Mouse (Mus musculus) stomach, embryonic 14.5 days (tissue): ENCODE data around the gene Acad9. TPM values are rescaled to one million over a fixed set of nuclear protein-coding genes. Genes with fewer than 3 reads are reported as not detected.

Experiments
- ATAC-seq: fragments of 200-750 bp; cut with Nextera tagmentation; 2 replicates; pipeline ENCODE4 v1.8.0; 2017; ENCODE audit warnings: low read depth, moderate TSS enrichment; ENCODE audit not compliant: insufficient number of reproducible peaks, insufficient read depth, low FRiP score
- H3K27ac ChIP-seq: fragments of 300-500 bp; sonication (generic); 2 replicates; pipeline ENCODE4 v1.5.1; 2014; ENCODE audit warnings: mild to moderate bottlenecking, low read length, moderate library complexity, mixed read lengths
- H3K27me3 ChIP-seq: fragments of 300-500 bp; sonication (generic); 2 replicates; pipeline ENCODE4 v1.6.1; 2014; ENCODE audit warnings: low read length, control low read depth, mixed read lengths; ENCODE audit not compliant: control insufficient read depth, insufficient read depth
- H3K36me3 ChIP-seq: fragments of 300-500 bp; sonication (generic); 2 replicates; pipeline ENCODE4 v1.6.1; 2014; ENCODE audit warnings: mild to moderate bottlenecking, control low read depth, low read length, moderate library complexity, mixed read lengths; ENCODE audit not compliant: control insufficient read depth, insufficient read depth
- H3K4me1 ChIP-seq: fragments of 300-500 bp; sonication (generic); 2 replicates; pipeline ENCODE4 v1.6.1; 2014; ENCODE audit warnings: low read length, control low read depth, mixed read lengths; ENCODE audit not compliant: control insufficient read depth, insufficient read depth
- H3K4me2 ChIP-seq: fragments of 300-500 bp; sonication (generic); replicated peaks from 2 replicates; pipeline ENCODE4 v1.6.1; 2014; ENCODE audit warnings: low read depth, low read length, control low read depth
- H3K4me3 ChIP-seq: fragments of 300-500 bp; sonication (generic); 2 replicates; pipeline ENCODE4 v1.5.1; 2014; ENCODE audit warnings: low read depth, low read length, control low read depth
- H3K9ac ChIP-seq: fragments of 300-500 bp; sonication (generic); replicated peaks from 2 replicates; pipeline ENCODE4 v1.6.1; 2014; ENCODE audit warnings: low read depth, mild to moderate bottlenecking, control low read depth, low read length, moderate library complexity, mixed read lengths
- H3K9me3 ChIP-seq: fragments of 300-500 bp; sonication (generic); 2 replicates; pipeline ENCODE4 v1.6.1; 2016; ENCODE audit warnings: low read depth, low read length, control low read depth; ENCODE audit not compliant: control insufficient read depth
- WGBS: fragments of 180-500 bp; shearing (Covaris S2); extraction: QIAGEN DNeasy Blood & Tissue Kit; methylation state at CpG from one replicate; pipeline ENCODE4 v1.1.7; 2014; 5-methylcytosine and 5-hydroxymethylcytosine counted together
- polyA plus RNA-seq: library from polyadenylated mRNA; unstranded; fragments of >200 nt; fragmentation: Nextera tagmentation; extraction: Ambion mirVana; gene quantifications from 2 replicates; pipeline ENCODE4 v1.2.1, GENCODE M21; 2014

Gene Acad9
- polyA plus RNA-seq, 1 experiment from 2014 or later, result 76.8 TPM

GRCm38 (mm10) chr3:36079886-36080285 lies 14.1 kb downstream of the Acad9 start:
- Histone ChIP-seq H3K9me3 (no peaks in the 10 kb centered on the region), H3K4me1 (no peaks in the 10 kb centered on the region), H3K9ac (no peak overlapping the region), H3K27ac (no peak overlapping the region), H3K4me3 (no peak overlapping the region), H3K27me3 (no peaks in the 10 kb centered on the region), H3K4me2 (no peak overlapping the region), H3K36me3 (peaks cover 80% of the 10 kb centered on the region)
- ATAC-seq, result no peak
- 85% methylated on average over 5 of the region's 5 CpGs for WGBS

GRCm38 (mm10) chr3:36080741-36081140 lies 15.0 kb downstream of the Acad9 start:
- Histone ChIP-seq H3K4me1 (no peaks in the 10 kb centered on the region), H3K4me2 (no peak overlapping the region), H3K9ac (no peak overlapping the region), H3K4me3 (no peak overlapping the region), H3K36me3 (peaks cover 82% of the 10 kb centered on the region), H3K9me3 (no peaks in the 10 kb centered on the region), H3K27ac (no peak overlapping the region), H3K27me3 (no peaks in the 10 kb centered on the region)
- WGBS, result 95% methylated on average over 5 of the region's 5 CpGs
- ATAC-seq, result no peak

- 90% methylated on average over 4 of the region's 4 CpGs for WGBS
- H3K9me3 ChIP-seq, result no peaks in the 10 kb centered on the region
- ATAC-seq, result no peak
- H3K27me3 ChIP-seq, result no peaks in the 10 kb centered on the region
- H3K9ac ChIP-seq, result no peak overlapping the region
- no peak overlapping the region for H3K27ac ChIP-seq
- H3K4me1 ChIP-seq, result no peaks in the 10 kb centered on the region
- no peak overlapping the region for H3K4me3 ChIP-seq
- peaks cover 70% of the 10 kb centered on the region for H3K36me3 ChIP-seq
- no peak overlapping the region for H3K4me2 ChIP-seq
Measured at GRCm38 (mm10) chr3:36082843-36083242, 17.1 kb downstream of the Acad9 start.

GRCm38 (mm10) chr3:36083381-36083780 lies 17.6 kb downstream of the Acad9 start:
- peaks cover 70% of the 10 kb centered on the region for H3K36me3 ChIP-seq

DNA sequence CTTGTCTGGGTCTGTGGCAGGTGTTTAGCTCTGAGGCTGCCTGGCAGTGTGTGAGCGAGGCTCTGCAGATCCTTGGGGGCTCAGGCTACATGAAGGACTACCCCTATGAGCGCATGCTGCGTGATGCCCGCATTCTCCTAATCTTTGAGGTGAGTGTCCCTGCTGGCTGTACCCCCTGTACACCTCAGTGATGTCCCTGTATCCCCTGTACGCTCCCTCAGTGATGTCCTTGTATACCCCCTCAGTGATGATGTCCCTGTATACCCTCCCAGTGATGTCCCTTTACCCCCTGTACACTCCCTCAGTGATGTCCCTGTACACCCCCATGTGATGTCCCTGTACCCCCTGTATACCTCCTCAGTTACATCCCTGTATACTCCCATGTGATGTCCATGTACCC lies 19.6 kb downstream of the Acad9 start:
- Histone ChIP-seq H3K9ac (no peak overlapping the region), H3K4me1 (no peaks in the 10 kb centered on the region), H3K27me3 (no peaks in the 10 kb centered on the region), H3K9me3 (no peaks in the 10 kb centered on the region), H3K4me2 (no peak overlapping the region), H3K36me3 (peaks cover 63% of the 10 kb centered on the region), H3K4me3 (no peak overlapping the region), H3K27ac (no peak overlapping the region)
- WGBS, result 95% methylated on average over 5 of the region's 5 CpGs
- ATAC-seq, result no peak

More at GRCm38 (mm10) chr3:36083381-36083780, 17.6 kb downstream of the Acad9 start:
- Histone ChIP-seq H3K4me2 (no peak overlapping the region), H3K27me3 (no peaks in the 10 kb centered on the region), H3K9me3 (no peaks in the 10 kb centered on the region), H3K9ac (no peak overlapping the region), H3K4me3 (no peak overlapping the region), H3K4me1 (no peaks in the 10 kb centered on the region), H3K27ac (no peak overlapping the region)
- ATAC-seq, result no peak
- WGBS, result 94% methylated on average over 7 of the region's 7 CpGs

DNA sequence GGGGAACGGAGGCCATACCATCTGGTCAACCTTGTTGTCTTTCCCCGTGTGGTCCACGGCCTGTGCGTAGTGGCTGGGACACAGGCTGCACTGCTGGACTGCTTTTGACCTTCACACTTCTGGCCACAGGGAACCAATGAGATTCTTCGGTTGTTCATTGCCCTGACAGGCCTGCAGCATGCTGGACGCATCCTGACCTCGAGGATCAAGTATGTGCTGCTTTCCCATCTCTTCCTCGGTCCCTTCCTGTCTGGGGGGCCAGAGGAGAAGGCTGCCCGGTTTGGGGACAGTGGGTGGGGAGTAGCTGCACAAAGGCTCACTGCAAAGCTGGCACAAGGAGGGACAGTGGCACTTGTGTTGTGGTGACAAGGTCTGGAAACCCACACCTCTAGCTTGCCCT lies 21.8 kb downstream of the Acad9 start:
- Histone ChIP-seq H3K27me3 (no peaks in the 10 kb centered on the region), H3K9ac (no peak overlapping the region), H3K36me3 (peaks cover 46% of the 10 kb centered on the region), H3K4me1 (no peaks in the 10 kb centered on the region), H3K9me3 (no peaks in the 10 kb centered on the region), H3K4me3 (no peak overlapping the region), H3K27ac (no peak overlapping the region), H3K4me2 (no peak overlapping the region)
- no peak for ATAC-seq
- WGBS, result 94% methylated on average over 9 of the region's 9 CpGs

- Histone ChIP-seq H3K9ac (no peak overlapping the region), H3K36me3 (no peaks in the 10 kb centered on the region), H3K9me3 (no peaks in the 10 kb centered on the region), H3K27me3 (no peaks in the 10 kb centered on the region), H3K4me2 (no peak overlapping the region), H3K27ac (no peak overlapping the region), H3K4me3 (no peak overlapping the region), H3K4me1 (no peaks in the 10 kb centered on the region)
- 84% methylated on average over 2 of the region's 2 CpGs for WGBS
- no peak for ATAC-seq
Measured at GRCm38 (mm10) chr3:36095371-36095770, 29.6 kb downstream of the Acad9 start.

DNA sequence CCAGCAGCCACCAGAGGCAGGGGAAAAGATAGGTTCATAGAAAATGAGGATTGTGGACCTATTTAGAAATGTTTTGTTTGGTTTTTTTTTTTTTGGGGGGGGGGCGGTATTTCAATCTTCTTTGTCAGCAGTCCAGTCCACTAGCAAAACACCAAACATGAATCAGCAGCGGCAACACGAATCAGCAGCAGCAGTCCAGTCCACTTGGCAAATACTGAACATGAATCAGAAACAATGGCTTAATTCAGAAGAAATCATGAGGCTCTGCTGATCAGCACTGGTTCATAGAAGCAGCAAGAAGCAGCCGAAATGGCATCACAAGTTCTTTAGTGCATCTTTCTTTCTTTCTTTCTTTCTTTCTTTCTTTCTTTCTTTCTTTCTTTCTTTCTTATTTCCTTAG lies 50.3 kb downstream of the Acad9 start:
- no peak overlapping the region for H3K4me3 ChIP-seq
- H3K27ac ChIP-seq, result no peak overlapping the region
- no peak overlapping the region for H3K9ac ChIP-seq
- no peaks in the 10 kb centered on the region for H3K4me1 ChIP-seq
- ATAC-seq, result no peak
- 79% methylated on average over 4 of the region's 4 CpGs for WGBS
- H3K9me3 ChIP-seq, result no peaks in the 10 kb centered on the region
- H3K27me3 ChIP-seq, result no peaks in the 10 kb centered on the region
- no peak overlapping the region for H3K4me2 ChIP-seq
- H3K36me3 ChIP-seq, result no peaks in the 10 kb centered on the region

- no peaks in the 10 kb centered on the region for H3K4me1 ChIP-seq
- H3K9me3 ChIP-seq, result no peaks in the 10 kb centered on the region; the same call in 1 of the 2 replicates
- ATAC-seq, result no peak
- no peaks in the 10 kb centered on the region for H3K27me3 ChIP-seq
- H3K9ac ChIP-seq, result no peak overlapping the region
- no peaks in the 10 kb centered on the region for H3K36me3 ChIP-seq
- H3K27ac ChIP-seq, result no peak overlapping the region
- no peak overlapping the region for H3K4me3 ChIP-seq
- H3K4me2 ChIP-seq, result no peak overlapping the region
Measured at GRCm38 (mm10) chr3:36119684-36120548, 54.1 kb downstream of the Acad9 start.
